Mouse (Mus musculus): ENCODE results near the gene Fbxw7. TPM values are rescaled to one million over a fixed set of nuclear protein-coding genes. Genes with fewer than 3 reads are reported as not detected.

Fbxw7 gene
- total RNA-seq (2017): 22.4 and 24.4 TPM in 2 replicates

GRCm38 (mm10) chr3:84814762-84815381, at the start of gene Fbxw7:
Gene Fbxw7, plus strand, starts transcription at chr3:84815268.
- ATAC-seq (replicated peaks in 1 of 2; ENCODE audit: insufficient read depth in 1 of 2, low FRiP score in 2 of 2, low TSS enrichment in 1 of 2, low read depth in 1 of 2, poor library complexity in 2 of 2, severe bottlenecking in 2 of 2): no peak

GRCm38 (mm10) chr3:84768940-84769339, 46.1 kb upstream of the Fbxw7 start:
- ATAC-seq (replicated peaks in 1 of 2; ENCODE audit: insufficient read depth in 1 of 2, low FRiP score in 2 of 2, low TSS enrichment in 1 of 2, low read depth in 1 of 2, poor library complexity in 2 of 2, severe bottlenecking in 2 of 2): no peak

GRCm38 (mm10) chr3:84769411-84769810, 45.7 kb upstream of the Fbxw7 start:
- no peak for ATAC-seq (replicated peaks in 1 of 2; ENCODE audit: insufficient read depth in 1 of 2, low FRiP score in 2 of 2, low TSS enrichment in 1 of 2, low read depth in 1 of 2, poor library complexity in 2 of 2, severe bottlenecking in 2 of 2)

DNA sequence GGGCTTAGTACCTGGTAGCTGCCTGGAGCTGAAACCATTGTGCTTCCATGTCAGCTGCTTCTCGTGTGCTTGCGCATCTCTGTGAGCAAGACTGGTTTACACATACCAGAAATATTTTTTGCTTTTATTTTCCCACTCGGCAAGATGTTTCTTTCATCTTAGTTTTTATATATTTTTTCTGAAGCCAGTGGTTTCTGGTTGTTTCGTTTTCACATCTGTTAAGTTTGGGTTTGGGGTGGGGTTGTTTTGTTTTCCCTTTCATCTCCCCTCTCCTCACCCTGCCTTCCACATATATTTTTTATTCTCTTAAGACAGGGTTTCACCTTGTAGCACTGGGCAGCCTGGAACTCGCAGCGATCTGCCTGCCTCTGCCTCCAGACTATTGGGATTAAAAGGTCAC, 44.5 kb upstream of the Fbxw7 start:
- no peak for ATAC-seq (replicated peaks in 1 of 2; ENCODE audit: insufficient read depth in 1 of 2, low FRiP score in 2 of 2, low TSS enrichment in 1 of 2, low read depth in 1 of 2, poor library complexity in 2 of 2, severe bottlenecking in 2 of 2)

DNA sequence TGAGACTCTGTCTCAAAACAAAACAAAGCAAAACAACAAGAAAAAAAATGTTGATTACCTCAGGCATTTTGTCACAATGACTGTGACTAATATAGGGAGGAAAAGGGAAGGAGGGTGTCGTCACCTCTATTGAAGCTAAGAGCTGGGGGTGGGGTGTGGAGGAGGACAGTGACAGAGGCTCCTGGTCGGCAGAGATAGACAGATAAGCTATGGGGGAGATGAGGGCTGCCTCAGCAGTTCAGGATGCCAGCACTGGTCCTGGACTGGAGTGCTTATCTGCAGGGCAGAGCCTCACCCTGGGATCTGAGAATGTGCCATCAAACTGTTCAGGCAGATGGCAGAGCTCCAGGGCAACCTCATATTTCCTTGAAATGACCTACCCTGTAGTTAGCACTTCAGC, 43.1 kb upstream of the Fbxw7 start:
- peak; percentile 65 to 82; a peak in 3 of 4 replicates for ATAC-seq (replicated peaks in 1 of 2; ENCODE audit: insufficient read depth in 1 of 2, low FRiP score in 2 of 2, low TSS enrichment in 1 of 2, low read depth in 1 of 2, poor library complexity in 2 of 2, severe bottlenecking in 2 of 2)

GRCm38 (mm10) chr3:84774246-84775066, 40.6 kb upstream of the Fbxw7 start:
- no peak for ATAC-seq (replicated peaks in 1 of 2; ENCODE audit: insufficient read depth in 1 of 2, low FRiP score in 2 of 2, low TSS enrichment in 1 of 2, low read depth in 1 of 2, poor library complexity in 2 of 2, severe bottlenecking in 2 of 2)

DNA sequence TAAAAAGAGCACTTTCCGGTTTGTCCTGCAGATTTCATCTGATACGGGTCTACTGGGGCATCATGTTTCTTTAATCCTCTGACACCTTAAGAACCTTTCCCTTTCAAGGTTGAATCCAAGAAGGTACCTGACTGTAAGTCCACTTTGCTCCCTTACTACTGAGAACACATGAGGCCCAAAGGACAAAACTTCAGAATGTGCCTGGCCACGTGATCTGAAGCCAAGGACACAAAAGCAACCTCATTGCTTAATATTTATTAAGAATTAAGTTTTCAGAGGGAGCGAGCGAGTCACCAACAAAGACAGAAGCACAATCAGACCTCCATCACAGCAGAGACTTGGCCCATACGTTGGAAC, 40.0 kb upstream of the Fbxw7 start:
- ATAC-seq (replicated peaks in 1 of 2; ENCODE audit: insufficient read depth in 1 of 2, low FRiP score in 2 of 2, low TSS enrichment in 1 of 2, low read depth in 1 of 2, poor library complexity in 2 of 2, severe bottlenecking in 2 of 2): no peak

GRCm38 (mm10) chr3:84775577-84775976, 39.5 kb upstream of the Fbxw7 start:
- no peak for ATAC-seq (replicated peaks in 1 of 2; ENCODE audit: insufficient read depth in 1 of 2, low FRiP score in 2 of 2, low TSS enrichment in 1 of 2, low read depth in 1 of 2, poor library complexity in 2 of 2, severe bottlenecking in 2 of 2)

GRCm38 (mm10) chr3:84776084-84776483, 39.0 kb upstream of the Fbxw7 start:
- ATAC-seq (replicated peaks in 1 of 2; ENCODE audit: insufficient read depth in 1 of 2, low FRiP score in 2 of 2, low TSS enrichment in 1 of 2, low read depth in 1 of 2, poor library complexity in 2 of 2, severe bottlenecking in 2 of 2): no peak

DNA sequence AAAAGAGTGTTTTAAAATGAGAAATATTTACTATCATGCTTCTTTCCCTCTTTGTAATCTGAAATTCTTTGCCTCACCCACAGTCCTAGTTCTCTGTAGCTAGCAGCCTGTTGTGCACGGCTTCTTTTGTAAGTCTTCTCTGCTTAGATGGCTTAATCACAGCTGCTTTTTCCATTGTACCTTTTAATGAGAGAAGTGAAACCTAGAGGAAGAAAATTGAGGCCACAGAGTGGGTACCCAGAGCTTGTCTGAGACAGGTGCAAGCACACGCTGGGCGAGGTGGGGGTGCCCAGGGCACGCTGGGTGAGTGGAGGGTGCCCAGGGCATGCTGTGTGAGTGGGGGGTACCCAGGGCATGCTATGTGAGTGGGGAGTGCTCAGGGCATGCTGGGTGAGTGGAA, 27.2 kb upstream of the Fbxw7 start:
- no peak for ATAC-seq (replicated peaks in 1 of 2; ENCODE audit: insufficient read depth in 1 of 2, low FRiP score in 2 of 2, low TSS enrichment in 1 of 2, low read depth in 1 of 2, poor library complexity in 2 of 2, severe bottlenecking in 2 of 2)

GRCm38 (mm10) chr3:84804036-84804435, 11.0 kb upstream of the Fbxw7 start:
- no peak for ATAC-seq (replicated peaks in 1 of 2; ENCODE audit: insufficient read depth in 1 of 2, low FRiP score in 2 of 2, low TSS enrichment in 1 of 2, low read depth in 1 of 2, poor library complexity in 2 of 2, severe bottlenecking in 2 of 2)

- no peak for ATAC-seq (replicated peaks in 1 of 2; ENCODE audit: insufficient read depth in 1 of 2, low FRiP score in 2 of 2, low TSS enrichment in 1 of 2, low read depth in 1 of 2, poor library complexity in 2 of 2, severe bottlenecking in 2 of 2)
Observed at GRCm38 (mm10) chr3:84806206-84806605, 8.9 kb upstream of the Fbxw7 start.

GRCm38 (mm10) chr3:84807826-84808225, 7.2 kb upstream of the Fbxw7 start:
- ATAC-seq (replicated peaks in 1 of 2; ENCODE audit: insufficient read depth in 1 of 2, low FRiP score in 2 of 2, low TSS enrichment in 1 of 2, low read depth in 1 of 2, poor library complexity in 2 of 2, severe bottlenecking in 2 of 2): no peak

GRCm38 (mm10) chr3:84808906-84809305, 6.2 kb upstream of the Fbxw7 start:
- ATAC-seq (replicated peaks in 1 of 2; ENCODE audit: insufficient read depth in 1 of 2, low FRiP score in 2 of 2, low TSS enrichment in 1 of 2, low read depth in 1 of 2, poor library complexity in 2 of 2, severe bottlenecking in 2 of 2): no peak

- no peak for ATAC-seq (replicated peaks in 1 of 2; ENCODE audit: insufficient read depth in 1 of 2, low FRiP score in 2 of 2, low TSS enrichment in 1 of 2, low read depth in 1 of 2, poor library complexity in 2 of 2, severe bottlenecking in 2 of 2)
Observed at GRCm38 (mm10) chr3:84810803-84811202, 4.3 kb upstream of the Fbxw7 start.

DNA sequence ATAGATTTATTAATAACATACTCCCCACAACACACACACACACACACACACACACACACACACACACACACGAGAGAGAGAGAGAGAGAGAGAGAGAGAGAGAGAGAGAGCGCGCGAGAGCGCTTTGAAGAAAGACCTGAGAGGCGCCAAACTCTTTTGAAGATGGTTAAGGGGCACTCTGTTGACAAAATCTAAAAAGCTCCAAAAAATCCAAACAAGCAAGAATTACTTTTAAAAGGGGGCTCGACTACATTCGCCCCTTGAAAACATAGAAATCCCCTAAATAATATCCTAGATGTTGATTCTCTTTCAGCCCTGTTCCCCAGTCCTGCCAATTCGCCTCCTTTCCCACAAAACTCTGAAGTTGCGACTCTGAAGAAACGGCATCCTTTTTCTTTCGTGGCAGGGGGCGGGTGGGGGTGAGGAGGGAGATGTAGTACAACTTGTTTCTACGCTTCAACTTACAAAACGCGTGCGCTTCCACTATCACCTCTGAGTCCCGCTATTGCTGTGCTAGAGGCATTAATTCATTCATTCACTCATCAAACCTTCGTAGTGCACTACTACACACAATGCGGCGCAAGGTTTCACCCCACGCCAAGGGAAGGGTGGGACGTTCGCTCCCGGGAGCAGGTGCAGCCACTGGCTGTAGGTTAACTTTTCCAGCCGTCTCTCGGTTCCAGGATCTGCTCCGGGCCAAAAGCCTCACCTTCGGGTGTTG, 1.5 kb upstream of the Fbxw7 start:
- ATAC-seq (replicated peaks in 1 of 2; ENCODE audit: insufficient read depth in 1 of 2, low FRiP score in 2 of 2, low TSS enrichment in 1 of 2, low read depth in 1 of 2, poor library complexity in 2 of 2, severe bottlenecking in 2 of 2): peak in 1 of 2 experiments; percentile 9; a peak in 3 of 4 replicates

DNA sequence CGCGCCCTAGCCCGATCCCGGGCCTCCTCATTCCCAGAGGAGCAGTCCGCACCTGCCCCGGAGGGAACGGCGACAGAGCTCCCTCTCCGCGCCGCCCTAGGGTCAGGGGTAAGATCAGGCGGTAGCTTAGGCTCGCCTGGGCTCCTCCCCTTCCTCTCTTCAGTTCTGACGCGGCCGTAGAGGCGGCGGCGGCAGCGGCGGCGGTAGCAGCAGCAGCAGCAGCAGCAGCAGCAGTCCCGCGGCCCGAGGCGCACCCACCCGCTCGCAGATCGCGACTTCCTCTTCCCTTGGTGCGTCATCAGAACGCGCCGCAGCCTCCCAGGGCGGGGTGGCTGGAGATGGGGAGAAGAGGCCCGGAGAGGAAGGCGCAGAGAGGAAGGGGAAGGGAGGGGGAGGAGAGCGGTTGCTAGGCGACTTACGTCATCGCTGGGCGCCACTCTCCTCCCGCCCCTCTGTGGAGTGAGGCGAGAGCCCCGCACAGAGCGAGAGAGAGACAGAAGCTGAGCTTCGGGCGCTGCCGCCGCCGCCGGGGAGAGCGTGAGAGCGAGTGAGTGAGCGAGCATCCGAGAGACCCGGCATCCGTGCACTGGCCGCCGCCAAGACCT, 809 bp upstream of the Fbxw7 start:
- ATAC-seq (replicated peaks in 1 of 2; ENCODE audit: insufficient read depth in 1 of 2, low FRiP score in 2 of 2, low TSS enrichment in 1 of 2, low read depth in 1 of 2, poor library complexity in 2 of 2, severe bottlenecking in 2 of 2): peak; percentile 90 to 94

GRCm38 (mm10) chr3:84815461-84815860, 393 bp downstream of the Fbxw7 start:
- ATAC-seq (replicated peaks in 1 of 2; ENCODE audit: insufficient read depth in 1 of 2, low FRiP score in 2 of 2, low TSS enrichment in 1 of 2, low read depth in 1 of 2, poor library complexity in 2 of 2, severe bottlenecking in 2 of 2): peak; percentile 38 to 61

Data from hematopoietic stem cell, adult 5-6 weeks (primary cell).